9 mouse cellular contexts compared by ENCODE assay signal in the genomic region with DNA sequence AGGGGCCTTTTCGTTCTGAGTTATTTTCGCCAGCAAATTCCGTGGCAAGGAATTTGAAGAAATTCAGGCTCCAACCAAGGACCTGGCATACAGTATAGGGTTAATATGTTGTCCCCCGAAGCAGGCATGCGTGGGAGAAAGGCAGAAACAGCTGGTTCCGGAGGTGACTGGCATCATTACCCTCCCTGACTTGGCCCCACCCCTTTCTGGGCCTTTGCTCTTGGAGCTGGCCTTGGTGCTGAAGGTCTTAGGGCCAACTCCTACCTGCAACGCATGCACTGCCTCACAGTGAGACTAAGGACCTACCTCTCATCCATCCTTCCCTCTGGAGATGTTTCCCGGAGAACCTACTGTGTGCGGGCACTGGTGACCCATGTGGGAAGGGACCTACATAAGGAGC. TPM values are rescaled to one million over a fixed set of nuclear protein-coding genes. Genes with fewer than 3 reads are reported as not detected.
DNase-seq lines count a peak whose midpoint lies in the region; ATAC-seq and TF ChIP-seq lines count a peak whose summit lies in the region.
"Had no signal": no experiment of that assay in that cellular context is flagged by ENCODE, and none has a peak within 500 bp of the region (broad histone marks: within the 10 kb centered on the region; RNA-seq: fewer than 3 reads in every experiment).

No protein-coding gene starts in this region.

- no peak for TF ChIP-seq POLR2A in myocyte (IDR thresholded peaks at IDR 0.05; ENCODE audit: insufficient read length, low read depth)

- no peak overlapping the region for H3K9ac ChIP-seq in midbrain, postnatal 0 days (replicated peaks; ENCODE audit: low read length, poor library complexity, severe bottlenecking)
- H3K9ac ChIP-seq in kidney, embryonic 15.5 days: no peak overlapping the region

- no peaks in the 10 kb centered on the region for H3K79me2 ChIP-seq in myocyte (ENCODE audit: control insufficient read depth, insufficient read depth)

- H3K27ac ChIP-seq in midbrain, embryonic 10.5 days (replicated peaks): peak overlapping the region; percentile 76
- H3K27ac ChIP-seq in midbrain, postnatal 0 days (ENCODE audit: low read depth, low read length): no peak overlapping the region
- peak overlapping the region; percentile 92 for H3K27ac ChIP-seq in kidney, embryonic 15.5 days
- H3K27ac ChIP-seq: macrophage had no signal

- peak; percentile 58 for DNase-seq in midbrain, embryonic 10.5 days (ENCODE audit: low spot score)
- DNase-seq in midbrain, postnatal 0 days (ENCODE audit: low spot score): no peak
- peak; percentile 85 to 90 for DNase-seq in adrenal gland, postnatal 36 days
- peak; percentile 80 to 86 for DNase-seq in thymus, postnatal 36 days
- DNase-seq in frontal cortex, postnatal 25 days (ENCODE audit: low spot score in 2 of 2): no peak
- no peak for DNase-seq in layer of hippocampus, adult 9-10 months (ENCODE audit: low spot score)

- peaks cover 50% of the 10 kb centered on the region for H3K27me3 ChIP-seq in midbrain, embryonic 10.5 days (ENCODE audit: low read depth, poor library complexity, severe bottlenecking)
- H3K27me3 ChIP-seq in midbrain, postnatal 0 days (ENCODE audit: insufficient read depth, low read length): no peaks in the 10 kb centered on the region
- H3K27me3 ChIP-seq in kidney, embryonic 15.5 days: no peaks in the 10 kb centered on the region
- peaks cover 60% of the 10 kb centered on the region for H3K27me3 ChIP-seq in myocyte (ENCODE audit: control insufficient read depth, insufficient read depth, insufficient read length)

- 41% methylated on average over 9 of the region's 9 CpGs for WGBS in midbrain, embryonic 10.5 days
- WGBS in midbrain, postnatal 0 days: 50% methylated on average over 9 of the region's 9 CpGs
- WGBS in kidney, embryonic 15.5 days: 33% methylated on average over 9 of the region's 9 CpGs

- H3K36me3 ChIP-seq in midbrain, embryonic 10.5 days: 0 out of 2 replicates have a peak, but pooled peaks cover 2% of the 10 kb centered on the region
- H3K36me3 ChIP-seq in midbrain, postnatal 0 days (ENCODE audit: insufficient read depth, low read length): no peaks in the 10 kb centered on the region
- 0 out of 2 replicates have a peak, but pooled peaks cover 2% of the 10 kb centered on the region for H3K36me3 ChIP-seq in kidney, embryonic 15.5 days
- no peaks in the 10 kb centered on the region for H3K36me3 ChIP-seq in myocyte (ENCODE audit: control insufficient read depth, insufficient read depth)

- no peaks in the 10 kb centered on the region for H3K9me3 ChIP-seq in midbrain, embryonic 10.5 days (replicated peaks)
- H3K9me3 ChIP-seq in midbrain, postnatal 0 days (ENCODE audit: low read length): no peaks in the 10 kb centered on the region
- no peaks in the 10 kb centered on the region for H3K9me3 ChIP-seq in kidney, embryonic 15.5 days (replicated peaks)

- H3K4me3 ChIP-seq in midbrain, embryonic 10.5 days: no peak overlapping the region
- no peak overlapping the region for H3K4me3 ChIP-seq in midbrain, postnatal 0 days (ENCODE audit: low read depth, low read length)
- H3K4me3 ChIP-seq in kidney, embryonic 15.5 days (replicated peaks): peak overlapping the region; percentile 2; the same call in 1 of the 2 replicates
- H3K4me3 ChIP-seq in myocyte: no peak overlapping the region

- ATAC-seq in midbrain, postnatal 0 days (ENCODE audit: low FRiP score): no peak
- ATAC-seq in kidney, embryonic 15.5 days (replicated peaks; ENCODE audit: low FRiP score): peak; percentile 15; the same call in 1 of the 2 replicates

- H3ac ChIP-seq in myocyte (ENCODE audit: control insufficient read depth, insufficient read length): no peak overlapping the region

- H3K4me1 ChIP-seq in midbrain, embryonic 10.5 days: peaks cover 97% of the 10 kb centered on the region
- H3K4me1 ChIP-seq in midbrain, postnatal 0 days (ENCODE audit: insufficient read depth, low read length): peaks cover 30% of the 10 kb centered on the region
- H3K4me1 ChIP-seq in kidney, embryonic 15.5 days: peaks cover 100% of the 10 kb centered on the region

- H3K4me2 ChIP-seq in midbrain, postnatal 0 days (ENCODE audit: low read depth, low read length, poor library complexity, severe bottlenecking): no peak overlapping the region
- peak overlapping the region; percentile 44 for H3K4me2 ChIP-seq in kidney, embryonic 15.5 days
- H3K4me2 ChIP-seq in myocyte (ENCODE audit: low read depth): no peak overlapping the region

- TF ChIP-seq CTCF in midbrain, postnatal 0 days (IDR thresholded peaks at IDR 0.05): no peak

TF ChIP-seq in myocyte, 11 proteins besides CTCF, POLR2A, EP300 and RAD21:
- TF ChIP-seq TCF3 (IDR thresholded peaks at IDR 0.05; ENCODE audit: insufficient read length, low read depth): no peak
- TF ChIP-seq CEBPB (IDR thresholded peaks at IDR 0.05; ENCODE audit: insufficient read depth, poor library complexity, severe bottlenecking): no peak
- TF ChIP-seq SRF (IDR thresholded peaks at IDR 0.05; ENCODE audit: control insufficient read depth, insufficient read length, low read depth): no peak
- no peak for TF ChIP-seq E2F4 (IDR thresholded peaks at IDR 0.05; ENCODE audit: insufficient read depth)
- TF ChIP-seq REST (IDR thresholded peaks at IDR 0.05; ENCODE audit: insufficient read depth, insufficient read length): peak; percentile 86
- TF ChIP-seq MYOD1 (IDR thresholded peaks at IDR 0.05; ENCODE audit: control insufficient read depth in 1 of 3, insufficient read length in 2 of 3, low read depth in 2 of 3): peak in 2 of 3 experiments; percentile 49 to 69
- TF ChIP-seq MAX (IDR thresholded peaks at IDR 0.05; ENCODE audit: low read depth): no peak
- TF ChIP-seq POLR2AphosphoS2 (IDR thresholded peaks at IDR 0.05; ENCODE audit: insufficient read length, low read depth): no peak
- TF ChIP-seq USF1 (IDR thresholded peaks at IDR 0.05; ENCODE audit: low read depth): no peak
- TF ChIP-seq MYOG (IDR thresholded peaks at IDR 0.05; ENCODE audit: control insufficient read depth in 1 of 3, insufficient read depth in 1 of 3, insufficient read length in 2 of 3, low read depth in 2 of 3): no peak
- no peak for TF ChIP-seq TCF12 (IDR thresholded peaks at IDR 0.05; ENCODE audit: insufficient read depth, poor library complexity, severe bottlenecking)

RNA-seq across cellular contexts. Expression of a gene that starts 20.1 kb away (rescaled TPM):
- polyA plus RNA-seq in midbrain, embryonic 10.5 days (2016; fragmentation: Nextera tagmentation; extraction: Ambion mirVana): 4.0 and 5.1 TPM in 2 replicates
- 5.6 and 10.4 TPM in 2 replicates for total RNA-seq in midbrain, postnatal 0 days (2014; rRNA removed)
- 3.5 and 4.2 TPM in 2 replicates for polyA plus RNA-seq in midbrain, postnatal 0 days (2015; fragmentation: Nextera tagmentation; extraction: Ambion mirVana)
- 100 to 1,000 TPM in 1 of 2 experiments, 10 to 100 TPM in 1; 52.1 to 118 TPM for total RNA-seq in adrenal gland, postnatal 36 days (2021)
- 4.4 and 4.7 TPM in 2 replicates for polyA plus RNA-seq in kidney, embryonic 15.5 days (2015; fragmentation: Nextera tagmentation; extraction: Ambion mirVana)
- 0.02 TPM for polyA plus RNA-seq in myocyte (2012; fragmentation: generic; extraction: Trizol)

Comparison
In these comparisons a context has a peak if more than half of its experiments do, and no peak if none do; other contexts are left out.
1. DNase-seq: peak in midbrain, embryonic 10.5 days (single experiment), adrenal gland, postnatal 36 days (2 of 2) and thymus, postnatal 36 days (2 of 2); none in midbrain, postnatal 0 days (single experiment), frontal cortex, postnatal 25 days (0 of 2) and layer of hippocampus, adult 9-10 months (single experiment).